Mouse (Mus musculus) midbrain, embryonic 14.5 days (tissue): ENCODE measurements around the gene Gm20388. TPM values are rescaled to one million over a fixed set of nuclear protein-coding genes. Genes with fewer than 3 reads are reported as not detected.

Experiments
- ATAC-seq: fragments of 200-750 bp; cut with Nextera tagmentation; 2 replicates; pipeline ENCODE4 v1.8.0; 2017; ENCODE audit warnings: moderate number of reproducible peaks, moderate library complexity; ENCODE audit not compliant: low FRiP score, low TSS enrichment
- DNase-seq: peaks from one replicate; pipeline ENCODE4 v3.0.0-alpha.2; 2015
- H3K27ac ChIP-seq: fragments of 300-500 bp; sonication (generic); replicated peaks from 2 replicates; pipeline ENCODE4 v1.5.1; 2014; ENCODE audit warnings: mild to moderate bottlenecking, low read depth, low read length, moderate library complexity
- H3K27me3 ChIP-seq: fragments of 300-500 bp; sonication (generic); 2 replicates; pipeline ENCODE4 v1.6.1; 2014; ENCODE audit warnings: low read length, control low read depth, mixed read lengths; ENCODE audit not compliant: control insufficient read depth, insufficient read depth
- H3K36me3 ChIP-seq: fragments of 300-500 bp; sonication (generic); 2 replicates; pipeline ENCODE4 v1.6.1; 2014; ENCODE audit warnings: low read length, control low read depth; ENCODE audit not compliant: control insufficient read depth, insufficient read depth
- H3K4me1 ChIP-seq: fragments of 300-500 bp; sonication (generic); 2 replicates; pipeline ENCODE4 v1.6.1; 2014; ENCODE audit warnings: mild to moderate bottlenecking, antibody characterized with exemption, low read length, control low read depth; ENCODE audit not compliant: control insufficient read depth, insufficient read depth
- H3K4me2 ChIP-seq: fragments of 300-500 bp; sonication (generic); 2 replicates; pipeline ENCODE4 v1.6.1; 2014; ENCODE audit warnings: mild to moderate bottlenecking, low read length, moderate library complexity
- H3K4me3 ChIP-seq: fragments of 300-500 bp; sonication (generic); replicated peaks from 2 replicates; pipeline ENCODE4 v1.5.1; 2014; ENCODE audit warnings: low read depth, low read length
- H3K9ac ChIP-seq: fragments of 300-500 bp; sonication (generic); replicated peaks from 2 replicates; pipeline ENCODE4 v1.6.1; 2014; ENCODE audit warnings: mild to moderate bottlenecking, low read length, moderate library complexity
- H3K9me3 ChIP-seq: fragments of 300-500 bp; sonication (generic); 2 replicates; pipeline ENCODE4 v1.6.1; 2016; ENCODE audit warnings: low read length, control low read depth, mixed read lengths; ENCODE audit not compliant: control insufficient read depth
- WGBS: fragments of 180-500 bp; shearing (Covaris S2); extraction: QIAGEN DNeasy Blood & Tissue Kit; methylation state at CpG from one replicate; pipeline ENCODE4 v1.1.7; 2014; 5-methylcytosine and 5-hydroxymethylcytosine counted together
- polyA plus RNA-seq: library from polyadenylated mRNA; unstranded; fragments of >200 nt; fragmentation: Nextera tagmentation; extraction: Ambion mirVana; gene quantifications from 2 replicates; pipeline ENCODE4 v1.2.1, GENCODE M21; 2014

The Gm20388 gene
- polyA plus RNA-seq, 1 experiment from 2014 or later: 4.1 TPM

DNA sequence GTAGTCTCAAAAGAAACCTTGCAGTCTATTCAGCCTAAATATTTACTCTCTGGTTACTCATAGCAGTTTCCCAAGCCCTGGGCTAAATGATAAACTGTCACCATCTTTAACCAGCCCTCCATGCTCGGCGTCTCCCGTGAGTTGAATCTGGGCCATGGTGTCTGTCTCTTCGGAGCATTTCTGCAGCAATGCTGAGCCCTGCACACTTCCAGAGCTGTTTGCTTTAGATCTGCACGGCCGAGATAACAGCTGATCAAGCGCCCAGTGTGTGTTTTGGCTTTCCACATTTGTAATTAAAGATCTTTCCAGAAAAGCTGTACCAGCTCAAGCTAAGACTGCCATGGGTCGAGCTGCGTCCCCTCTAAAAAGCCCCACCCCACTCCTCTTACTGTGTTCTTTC is 1068.6 kb downstream of the Gm20388 start:
- 78% methylated on average over 9 of the region's 9 CpGs for WGBS
- H3K27ac ChIP-seq: no peak overlapping the region
- DNase-seq (no peak), ATAC-seq (no peak)
- H3K36me3 ChIP-seq: no peaks in the 10 kb centered on the region
- H3K4me1 ChIP-seq: no peaks in the 10 kb centered on the region
- 0 out of 2 replicates have a peak, but pooled peaks cover 9% of the 10 kb centered on the region for H3K27me3 ChIP-seq
- no peak overlapping the region for H3K4me2 ChIP-seq
- no peak overlapping the region for H3K4me3 ChIP-seq
- H3K9ac ChIP-seq: no peak overlapping the region
- no peaks in the 10 kb centered on the region for H3K9me3 ChIP-seq

- Histone ChIP-seq H3K4me2 (no peak overlapping the region), H3K4me1 (no peaks in the 10 kb centered on the region), H3K4me3 (no peak overlapping the region), H3K27ac (no peak overlapping the region), H3K36me3 (no peaks in the 10 kb centered on the region), H3K27me3 (no peaks in the 10 kb centered on the region), H3K9ac (no peak overlapping the region), H3K9me3 (no peaks in the 10 kb centered on the region)
- DNase-seq (no peak), ATAC-seq (no peak)
- WGBS: 56% methylated on average over 13 of the region's 13 CpGs
Observed at GRCm38 (mm10) chr8:120980948-120981347, 1070.3 kb downstream of the Gm20388 start.

DNA sequence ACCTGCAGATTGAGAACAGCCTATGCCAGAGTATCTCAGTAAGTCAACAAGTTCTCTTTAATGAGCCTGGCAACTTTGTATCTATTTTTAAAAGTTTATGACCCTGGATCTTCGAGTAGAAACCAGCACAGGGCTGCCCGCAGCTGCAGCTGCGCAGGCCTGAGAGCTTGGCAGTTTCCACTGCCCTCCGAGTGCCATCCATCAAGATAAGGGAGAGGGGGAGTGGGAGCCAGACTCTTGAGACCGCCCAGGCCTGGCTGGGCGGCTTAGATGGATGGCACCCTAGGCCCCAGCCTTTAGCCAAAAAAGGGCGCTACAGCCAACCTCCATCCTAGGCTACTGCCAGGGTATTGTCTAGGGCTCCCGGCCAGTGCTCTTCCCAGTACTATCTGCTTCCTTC is 1074.2 kb downstream of the Gm20388 start:
- H3K4me1 ChIP-seq: no peaks in the 10 kb centered on the region
- no peaks in the 10 kb centered on the region for H3K36me3 ChIP-seq
- no peak overlapping the region for H3K9ac ChIP-seq
- DNase-seq (no peak), ATAC-seq (no peak)
- H3K4me2 ChIP-seq: no peak overlapping the region
- no peak overlapping the region for H3K27ac ChIP-seq
- no peak overlapping the region for H3K4me3 ChIP-seq
- H3K27me3 ChIP-seq: no peaks in the 10 kb centered on the region
- no peaks in the 10 kb centered on the region for H3K9me3 ChIP-seq
- WGBS: 86% methylated on average over 8 of the region's 8 CpGs

DNA sequence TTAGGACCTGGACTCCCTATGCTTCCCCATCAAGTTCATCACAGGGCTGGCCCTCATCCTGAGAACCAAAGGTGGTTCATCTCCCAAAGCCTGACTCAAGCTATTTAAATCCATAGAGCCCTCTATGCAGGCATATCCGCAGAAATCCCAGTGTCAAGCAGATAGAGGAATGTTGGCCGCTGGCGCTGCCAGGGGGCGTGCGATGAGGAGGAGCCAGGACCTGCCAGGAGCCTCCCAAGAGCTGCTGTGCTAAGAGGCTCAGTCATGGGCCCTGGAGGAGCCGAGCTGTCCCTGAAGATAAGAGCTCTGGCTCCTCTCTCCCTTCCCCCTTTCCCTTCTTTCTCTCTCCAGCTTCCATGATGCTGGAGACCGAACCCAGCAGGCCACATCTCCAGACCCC is 1075.4 kb downstream of the Gm20388 start:
- DNase-seq (no peak), ATAC-seq (no peak)
- Histone ChIP-seq H3K4me2 (no peak overlapping the region), H3K9me3 (no peaks in the 10 kb centered on the region), H3K4me3 (no peak overlapping the region), H3K27me3 (no peaks in the 10 kb centered on the region), H3K36me3 (no peaks in the 10 kb centered on the region), H3K9ac (no peak overlapping the region), H3K27ac (no peak overlapping the region), H3K4me1 (no peaks in the 10 kb centered on the region)
- 83% methylated on average over 7 of the region's 7 CpGs for WGBS

- ATAC-seq: no peak
- Histone ChIP-seq H3K4me1 (no peaks in the 10 kb centered on the region), H3K4me3 (no peak overlapping the region), H3K36me3 (no peaks in the 10 kb centered on the region), H3K27ac (no peak overlapping the region), H3K27me3 (no peaks in the 10 kb centered on the region), H3K9me3 (no peaks in the 10 kb centered on the region), H3K4me2 (no peak overlapping the region), H3K9ac (no peak overlapping the region)
- 69% methylated on average over 16 of the region's 16 CpGs for WGBS
- no peak for DNase-seq
Observed at GRCm38 (mm10) chr8:120993738-120994137, 1083.1 kb downstream of the Gm20388 start.

GRCm38 (mm10) chr8:120995424-120995823 is 1084.8 kb downstream of the Gm20388 start:
- H3K9me3 ChIP-seq: no peaks in the 10 kb centered on the region
- no peak for DNase-seq
- H3K4me2 ChIP-seq: no peak overlapping the region
- ATAC-seq: no peak
- no peak overlapping the region for H3K4me3 ChIP-seq
- no peak overlapping the region for H3K27ac ChIP-seq
- no peaks in the 10 kb centered on the region for H3K4me1 ChIP-seq
- H3K36me3 ChIP-seq: no peaks in the 10 kb centered on the region
- no peaks in the 10 kb centered on the region for H3K27me3 ChIP-seq
- no peak overlapping the region for H3K9ac ChIP-seq
- WGBS: 85% methylated on average over 9 of the region's 9 CpGs

DNA sequence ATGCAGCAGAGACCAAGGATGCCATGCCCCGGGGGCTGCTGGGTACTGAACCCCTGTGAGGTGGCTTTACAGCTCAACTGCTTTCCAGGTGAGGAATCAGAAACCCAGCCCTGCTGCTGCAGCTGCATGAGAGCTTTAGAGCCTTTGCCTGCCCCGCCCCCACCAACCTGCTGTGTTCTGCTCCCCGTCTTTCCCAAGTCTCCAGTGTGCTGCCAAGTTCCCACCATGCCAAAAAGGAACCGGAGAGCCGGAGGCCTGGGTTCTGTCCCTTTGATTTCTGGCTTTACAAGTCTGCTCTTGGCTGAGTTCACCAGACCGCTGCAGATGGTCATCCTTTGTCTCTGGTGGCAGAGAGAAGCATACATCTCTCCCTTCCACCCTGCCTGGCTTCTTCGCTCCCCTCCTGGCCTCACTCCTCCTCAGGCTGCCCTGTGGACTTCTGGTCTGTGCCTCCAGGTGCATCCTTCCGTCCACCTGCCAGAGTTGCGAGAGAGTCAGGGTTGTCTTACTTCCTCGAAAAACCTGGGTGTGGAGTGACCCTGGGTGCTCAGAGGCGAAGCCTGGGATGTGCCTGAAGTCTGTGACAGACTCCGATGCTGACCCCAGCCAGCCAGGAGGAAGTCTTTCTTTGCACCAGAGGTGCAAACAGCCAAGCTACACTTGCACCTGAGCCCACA is 1086.4 kb downstream of the Gm20388 start:
- ATAC-seq: no peak

DNA sequence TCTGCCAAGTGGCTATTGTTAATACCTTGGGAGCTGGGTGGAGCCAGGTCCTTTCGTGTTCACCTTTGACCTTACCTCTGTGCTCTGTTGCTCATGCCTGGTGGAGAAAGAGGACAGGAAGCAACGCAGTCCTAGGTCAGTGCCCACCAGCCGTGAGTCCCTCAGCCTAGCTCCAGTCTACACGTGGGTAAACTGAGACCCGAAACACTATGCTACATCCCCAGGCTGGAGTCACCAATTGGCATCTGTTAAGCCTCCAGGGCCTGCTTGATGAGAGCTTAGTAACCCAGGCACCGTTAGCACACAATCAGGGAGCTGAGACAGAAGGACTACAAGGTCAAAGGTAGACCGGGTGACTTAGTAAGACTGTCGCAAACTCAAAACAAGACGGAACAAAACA is 1087.3 kb downstream of the Gm20388 start:
- no peak overlapping the region for H3K27ac ChIP-seq
- DNase-seq: no peak

More for the DNA sequence above, 1086.4 kb downstream of the Gm20388 start:
- H3K4me2 ChIP-seq: no peak overlapping the region
- H3K4me3 ChIP-seq: no peak overlapping the region
- H3K36me3 ChIP-seq: no peaks in the 10 kb centered on the region
- H3K27ac ChIP-seq: no peak overlapping the region
- H3K9me3 ChIP-seq: no peaks in the 10 kb centered on the region
- WGBS: 64% methylated on average over 12 of the region's 12 CpGs
- no peaks in the 10 kb centered on the region for H3K27me3 ChIP-seq
- peak; percentile 16 for DNase-seq
- no peaks in the 10 kb centered on the region for H3K4me1 ChIP-seq
- no peak overlapping the region for H3K9ac ChIP-seq

GRCm38 (mm10) chr8:120998966-120999365 is 1088.3 kb downstream of the Gm20388 start:
- no peaks in the 10 kb centered on the region for H3K9me3 ChIP-seq
- H3K36me3 ChIP-seq: no peaks in the 10 kb centered on the region
- H3K9ac ChIP-seq: no peak overlapping the region
- no peak overlapping the region for H3K27ac ChIP-seq
- H3K4me3 ChIP-seq: no peak overlapping the region
- WGBS: 82% methylated on average over 14 of the region's 14 CpGs
- no peak for DNase-seq
- no peak overlapping the region for H3K4me2 ChIP-seq
- no peaks in the 10 kb centered on the region for H3K4me1 ChIP-seq
- H3K27me3 ChIP-seq: no peaks in the 10 kb centered on the region
- no peak for ATAC-seq

More for the DNA sequence above, 1087.3 kb downstream of the Gm20388 start:
- Histone ChIP-seq H3K4me3 (no peak overlapping the region), H3K36me3 (no peaks in the 10 kb centered on the region), H3K9ac (no peak overlapping the region), H3K9me3 (no peaks in the 10 kb centered on the region), H3K4me1 (no peaks in the 10 kb centered on the region), H3K27me3 (no peaks in the 10 kb centered on the region), H3K4me2 (no peak overlapping the region)
- 67% methylated on average over 9 of the region's 9 CpGs for WGBS
- ATAC-seq: no peak
